Mouse (Mus musculus): ENCODE results near the gene Ramp1. TPM values are rescaled to one million over a fixed set of nuclear protein-coding genes. Genes with fewer than 3 reads are reported as not detected.

Ramp1 gene
- polyA plus RNA-seq, 1 experiment: 288 TPM

DNA sequence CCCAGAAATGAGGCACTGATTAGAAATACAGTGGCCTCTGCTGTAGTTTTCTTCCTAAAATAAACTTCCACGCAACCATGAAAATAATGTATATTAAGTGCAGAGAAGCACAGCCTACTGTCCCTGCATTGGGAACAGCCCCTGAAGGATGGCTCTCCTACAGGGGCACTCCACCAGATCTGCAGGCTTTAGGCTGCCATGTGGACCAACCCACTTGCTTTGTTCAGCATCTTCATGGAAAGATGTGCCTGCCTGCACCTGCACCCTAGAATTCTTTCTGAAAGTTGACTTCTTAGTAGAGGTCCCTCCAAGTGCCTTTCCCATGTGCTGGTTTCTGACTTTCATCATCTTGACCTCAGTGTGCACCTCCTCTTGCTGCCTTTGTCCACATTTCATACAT lies 35.6 kb downstream of the Ramp1 start:
- H3K27me3 ChIP-seq (ENCODE audit: control insufficient read depth, insufficient read depth, low read length): no peaks in the 10 kb centered on the region
- no peak overlapping the region for H3K4me3 ChIP-seq (ENCODE audit: control insufficient read depth, insufficient read depth, low read length)
- peaks cover 32% of the 10 kb centered on the region for H3K4me1 ChIP-seq (replicated peaks; ENCODE audit: control insufficient read depth, insufficient read depth, low read length)
- TF ChIP-seq POLR2A (IDR thresholded peaks at IDR 0.05; ENCODE audit: control insufficient read depth, extremely low read depth, insufficient read depth, low read length, poor library complexity) (no peak), CTCF (IDR thresholded peaks at IDR 0.05; ENCODE audit: borderline replicate concordance, control insufficient read depth, extremely low read depth, insufficient read depth, low read length, poor library complexity) (no peak)
- 97% methylated on average over 1 of the region's 1 CpGs for WGBS
- H3K36me3 ChIP-seq (ENCODE audit: control insufficient read depth, insufficient read depth, low read length): no peaks in the 10 kb centered on the region; the same call in 1 of the 2 replicates
- no peak overlapping the region for H3K27ac ChIP-seq (ENCODE audit: control insufficient read depth, insufficient read depth, low read length)
- DNase-seq: no peak

DNA sequence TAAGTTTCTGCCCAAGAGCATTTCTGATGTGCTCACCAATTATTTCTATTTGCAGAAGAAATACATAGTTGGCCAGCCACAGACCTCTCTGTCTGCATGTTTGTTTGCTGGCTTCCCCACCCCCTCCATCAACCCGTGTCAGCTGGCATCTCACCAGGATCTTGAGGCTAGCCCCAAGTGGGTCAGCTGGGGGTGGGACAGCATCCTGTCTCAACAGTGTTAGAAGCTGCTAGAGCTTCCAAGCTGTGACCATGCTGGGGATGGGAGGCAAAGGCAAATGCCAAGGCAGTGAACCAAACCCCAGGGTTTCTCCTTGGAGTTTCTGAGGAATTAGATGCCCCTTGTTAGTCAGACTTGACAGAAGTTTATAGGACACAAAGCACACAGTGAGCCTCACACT lies 36.4 kb downstream of the Ramp1 start:
- Histone ChIP-seq H3K4me3 (ENCODE audit: control insufficient read depth, insufficient read depth, low read length) (no peak overlapping the region), H3K27me3 (ENCODE audit: control insufficient read depth, insufficient read depth, low read length) (no peaks in the 10 kb centered on the region), H3K36me3 (ENCODE audit: control insufficient read depth, insufficient read depth, low read length) (no peaks in the 10 kb centered on the region; the same call in 1 of the 2 replicates), H3K4me1 (replicated peaks; ENCODE audit: control insufficient read depth, insufficient read depth, low read length) (peaks cover 25% of the 10 kb centered on the region), H3K27ac (ENCODE audit: control insufficient read depth, insufficient read depth, low read length) (no peak overlapping the region)
- DNase-seq: no peak
- TF ChIP-seq POLR2A (IDR thresholded peaks at IDR 0.05; ENCODE audit: control insufficient read depth, extremely low read depth, insufficient read depth, low read length, poor library complexity) (no peak), CTCF (IDR thresholded peaks at IDR 0.05; ENCODE audit: borderline replicate concordance, control insufficient read depth, extremely low read depth, insufficient read depth, low read length, poor library complexity) (no peak)
- WGBS: 0% methylated on average over 1 of the region's 1 CpGs

DNA sequence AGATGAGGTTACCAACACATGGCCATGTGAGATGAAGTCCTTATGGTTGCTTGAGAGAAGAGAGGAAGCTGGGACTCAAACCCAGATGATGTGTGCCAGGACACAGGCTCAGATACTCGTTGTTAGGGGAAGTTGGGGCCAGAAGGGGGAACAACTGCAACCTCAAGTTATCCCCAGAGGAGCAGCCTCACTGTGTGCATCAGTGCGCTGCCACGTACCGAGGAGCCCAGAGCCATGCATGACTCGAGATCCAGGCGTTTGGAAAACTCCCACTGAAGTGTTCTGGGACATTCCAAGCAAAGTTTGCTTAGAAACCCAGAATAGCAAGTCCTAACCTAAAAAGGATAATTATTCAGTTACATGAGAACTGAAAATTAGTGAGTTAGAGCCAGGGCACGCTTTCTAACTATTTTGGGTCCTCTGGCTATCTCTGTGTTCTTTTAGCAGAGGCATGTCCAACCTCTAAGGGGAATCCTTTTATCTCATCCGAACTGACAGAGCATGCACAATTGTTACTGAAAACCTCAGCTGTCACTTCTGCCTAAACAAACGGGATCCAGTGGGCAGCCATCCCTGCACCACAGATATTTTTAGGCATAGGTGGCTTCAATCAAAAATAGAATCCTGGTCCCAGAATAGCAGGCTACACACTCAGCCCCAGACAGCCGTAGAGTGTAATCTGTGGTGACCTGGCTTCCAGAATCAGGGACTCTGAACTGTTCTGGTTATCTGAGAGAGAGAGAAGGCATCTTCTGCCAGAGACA lies 37.1 kb downstream of the Ramp1 start:
- H3K4me1 ChIP-seq (replicated peaks; ENCODE audit: control insufficient read depth, insufficient read depth, low read length): peaks cover 22% of the 10 kb centered on the region
- H3K36me3 ChIP-seq (ENCODE audit: control insufficient read depth, insufficient read depth, low read length): peaks cover 3% of the 10 kb centered on the region; the same call in 1 of the 2 replicates
- TF ChIP-seq CTCF (IDR thresholded peaks at IDR 0.05; ENCODE audit: borderline replicate concordance, control insufficient read depth, extremely low read depth, insufficient read depth, low read length, poor library complexity) (no peak), POLR2A (IDR thresholded peaks at IDR 0.05; ENCODE audit: control insufficient read depth, extremely low read depth, insufficient read depth, low read length, poor library complexity) (no peak)
- DNase-seq: no peak
- no peak overlapping the region for H3K4me3 ChIP-seq (ENCODE audit: control insufficient read depth, insufficient read depth, low read length)
- no peak overlapping the region for H3K27ac ChIP-seq (ENCODE audit: control insufficient read depth, insufficient read depth, low read length)
- H3K27me3 ChIP-seq (ENCODE audit: control insufficient read depth, insufficient read depth, low read length): no peaks in the 10 kb centered on the region
- WGBS: 45% methylated on average over 10 of the region's 10 CpGs

- no peak overlapping the region for H3K4me3 ChIP-seq (ENCODE audit: control insufficient read depth, insufficient read depth, low read length)
- H3K4me1 ChIP-seq (replicated peaks; ENCODE audit: control insufficient read depth, insufficient read depth, low read length): peaks cover 20% of the 10 kb centered on the region
- TF ChIP-seq CTCF (IDR thresholded peaks at IDR 0.05; ENCODE audit: borderline replicate concordance, control insufficient read depth, extremely low read depth, insufficient read depth, low read length, poor library complexity) (no peak), POLR2A (IDR thresholded peaks at IDR 0.05; ENCODE audit: control insufficient read depth, extremely low read depth, insufficient read depth, low read length, poor library complexity) (no peak)
- no peaks in the 10 kb centered on the region for H3K27me3 ChIP-seq (ENCODE audit: control insufficient read depth, insufficient read depth, low read length)
- no peak overlapping the region for H3K27ac ChIP-seq (ENCODE audit: control insufficient read depth, insufficient read depth, low read length)
- no peak for DNase-seq
- 93% methylated on average over 7 of the region's 7 CpGs for WGBS
- peaks cover 32% of the 10 kb centered on the region for H3K36me3 ChIP-seq (ENCODE audit: control insufficient read depth, insufficient read depth, low read length)
Measured at GRCm38 (mm10) chr1:91219641-91220321, 40.2 kb downstream of the Ramp1 start.

DNA sequence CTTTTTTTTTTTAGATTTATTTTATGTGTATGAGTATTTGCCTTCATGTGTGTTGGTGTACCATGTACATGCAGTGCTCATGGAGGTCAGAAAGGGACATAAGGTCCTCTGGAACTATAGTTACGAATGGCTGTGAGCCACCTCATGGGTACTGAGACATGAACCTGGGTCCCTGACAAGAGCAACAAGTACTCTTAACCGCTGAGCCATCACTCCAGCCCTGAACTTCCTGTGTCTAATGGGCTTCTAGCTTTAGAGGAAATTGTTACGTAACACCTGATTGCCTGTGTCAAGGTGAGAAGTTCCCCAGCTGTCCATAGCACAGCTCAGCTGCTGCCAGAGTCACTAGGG lies 40.7 kb downstream of the Ramp1 start:
- H3K4me1 ChIP-seq (replicated peaks; ENCODE audit: control insufficient read depth, insufficient read depth, low read length): peaks cover 15% of the 10 kb centered on the region
- H3K4me3 ChIP-seq (ENCODE audit: control insufficient read depth, insufficient read depth, low read length): no peak overlapping the region
- TF ChIP-seq POLR2A (IDR thresholded peaks at IDR 0.05; ENCODE audit: control insufficient read depth, extremely low read depth, insufficient read depth, low read length, poor library complexity) (no peak), CTCF (IDR thresholded peaks at IDR 0.05; ENCODE audit: borderline replicate concordance, control insufficient read depth, extremely low read depth, insufficient read depth, low read length, poor library complexity) (no peak)
- H3K27me3 ChIP-seq (ENCODE audit: control insufficient read depth, insufficient read depth, low read length): no peaks in the 10 kb centered on the region
- 68% methylated on average over 3 of the region's 3 CpGs for WGBS
- no peak for DNase-seq
- no peak overlapping the region for H3K27ac ChIP-seq (ENCODE audit: control insufficient read depth, insufficient read depth, low read length)
- peaks cover 38% of the 10 kb centered on the region for H3K36me3 ChIP-seq (ENCODE audit: control insufficient read depth, insufficient read depth, low read length)

- Histone ChIP-seq H3K27ac (ENCODE audit: control insufficient read depth, insufficient read depth, low read length) (no peak overlapping the region), H3K36me3 (ENCODE audit: control insufficient read depth, insufficient read depth, low read length) (peaks cover 36% of the 10 kb centered on the region), H3K4me3 (ENCODE audit: control insufficient read depth, insufficient read depth, low read length) (no peak overlapping the region), H3K4me1 (replicated peaks; ENCODE audit: control insufficient read depth, insufficient read depth, low read length) (peaks cover 14% of the 10 kb centered on the region), H3K27me3 (ENCODE audit: control insufficient read depth, insufficient read depth, low read length) (no peaks in the 10 kb centered on the region)
- 91% methylated on average over 4 of the region's 4 CpGs for WGBS
- no peak for DNase-seq
- TF ChIP-seq POLR2A (IDR thresholded peaks at IDR 0.05; ENCODE audit: control insufficient read depth, extremely low read depth, insufficient read depth, low read length, poor library complexity) (no peak), CTCF (IDR thresholded peaks at IDR 0.05; ENCODE audit: borderline replicate concordance, control insufficient read depth, extremely low read depth, insufficient read depth, low read length, poor library complexity) (no peak)
Measured at GRCm38 (mm10) chr1:91226562-91226961, 46.9 kb downstream of the Ramp1 start.

Data from thymus, adult 2 months (tissue).